Mouse (Mus musculus): ENCODE measurements around the gene Gm12695.

- TF ChIP-seq CTCF (IDR thresholded peaks at IDR 0.05; ENCODE audit: control insufficient read depth, insufficient read depth, insufficient read length) (no peak), MAX (IDR thresholded peaks at IDR 0.05) (no peak)
Observed at GRCm38 (mm10) chr4:96718977-96719966, 65.7 kb downstream of the Gm12695 start.
